Comparison of ENCODE assay signal across 23 mouse cellular contexts in the genomic region with DNA sequence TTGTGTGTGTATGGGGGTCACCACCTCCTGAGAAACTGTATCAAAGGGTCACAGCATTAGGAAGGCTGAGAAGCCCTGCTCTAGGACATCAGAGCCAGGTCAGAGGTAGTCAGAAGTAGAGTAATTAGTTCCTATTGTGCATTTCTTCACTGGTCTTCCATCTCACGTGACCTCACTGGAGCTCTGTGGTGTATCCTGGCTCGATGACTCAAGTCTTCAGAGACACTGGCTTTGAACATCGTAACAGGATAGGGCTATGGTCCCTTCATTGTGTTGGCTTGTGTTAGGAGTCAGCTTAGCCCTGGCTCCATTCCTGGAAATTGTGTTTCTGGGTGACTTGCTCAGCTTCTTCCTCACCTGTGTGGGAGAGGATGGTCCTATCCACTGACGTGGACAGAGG.
A peak's percentile ranks its signal among the peaks of the same experiment; 100 is the strongest.
DNase-seq lines count a peak whose midpoint lies in the region; ATAC-seq and TF ChIP-seq lines count a peak whose summit lies in the region.
"Had no signal": no experiment of that assay in that cellular context is flagged by ENCODE, and none has a peak within 500 bp of the region (broad histone marks: within the 10 kb centered on the region; RNA-seq: fewer than 3 reads in every experiment).

No protein-coding gene starts in this region.

- no peaks in the 10 kb centered on the region for H3K4me1 ChIP-seq in forebrain, embryonic 10.5 days

- 90% methylated on average over 4 of the region's 4 CpGs for WGBS in forebrain, embryonic 10.5 days

- H3K79me2 ChIP-seq in C2C12 (ENCODE audit: control insufficient read depth, insufficient read depth) (no peaks in the 10 kb centered on the region), myocyte (ENCODE audit: control insufficient read depth, insufficient read depth) (no peaks in the 10 kb centered on the region)

- H3K27ac ChIP-seq in forebrain, embryonic 10.5 days, result no peak overlapping the region

- no peak for TF ChIP-seq POLR2A in myocyte (IDR thresholded peaks at IDR 0.05; ENCODE audit: insufficient read length, low read depth)

- no peaks in the 10 kb centered on the region for H3K36me3 ChIP-seq in C2C12 (ENCODE audit: control insufficient read depth, insufficient read depth)
- H3K36me3 ChIP-seq in myocyte (ENCODE audit: control insufficient read depth, insufficient read depth), result no peaks in the 10 kb centered on the region
- peaks cover 12% of the 10 kb centered on the region for H3K36me3 ChIP-seq in forebrain, embryonic 10.5 days (replicated peaks)

- DNase-seq in 3T3-L1 (ENCODE audit: low read depth, low spot score), result peak; percentile 65
- peak; percentile 65 for DNase-seq in 416B (ENCODE audit: low read depth)
- no peak for DNase-seq in kidney, postnatal 36 days
- no peak for DNase-seq in testis, postnatal 10 days (ENCODE audit: low spot score)
- DNase-seq in forebrain, embryonic 10.5 days (ENCODE audit: extremely low spot score, low spot score), result no peak
- DNase-seq: adrenal gland, adult 2 months; adrenal gland, adult 8-10 months; adrenal gland, postnatal 10 days; adrenal gland, postnatal 14 days; adrenal gland, postnatal 25 days; adrenal gland, postnatal 36 days; cerebellum, adult 11 months; cerebellum, adult 11-12 months; cerebellum, adult 18-20 months; cerebellum, adult 2 months; cerebellum, adult 8-10 months; cerebellum, adult 9-10 months had no signal

- H3K4me3 ChIP-seq in C2C12 (ENCODE audit: insufficient read depth, poor library complexity, severe bottlenecking) (no peak overlapping the region), myocyte (no peak overlapping the region)
- no peak overlapping the region for H3K4me3 ChIP-seq in forebrain, embryonic 10.5 days

- no peak for TF ChIP-seq CTCF in C2C12 (IDR thresholded peaks at IDR 0.05; ENCODE audit: control insufficient read depth, insufficient read depth, insufficient read length)

- H3ac ChIP-seq in C2C12 (ENCODE audit: control insufficient read depth, insufficient read length, low read depth) (no peak overlapping the region), myocyte (ENCODE audit: control insufficient read depth, insufficient read length) (no peak overlapping the region)

- H3K4me2 ChIP-seq in myocyte (ENCODE audit: low read depth), result no peak overlapping the region

- no peaks in the 10 kb centered on the region for H3K79me3 ChIP-seq in C2C12 (ENCODE audit: low read depth)

- no peak for ATAC-seq in CD4-positive, CD25-positive, alpha-beta regulatory T cell, adult 4 months
- ATAC-seq: Patski had no signal

- no peaks in the 10 kb centered on the region for H3K27me3 ChIP-seq in C2C12 (ENCODE audit: control insufficient read depth, insufficient read depth, insufficient read length)
- H3K27me3 ChIP-seq in myocyte (ENCODE audit: control insufficient read depth, insufficient read depth, insufficient read length), result no peaks in the 10 kb centered on the region
- H3K27me3 ChIP-seq in forebrain, embryonic 10.5 days (ENCODE audit: poor library complexity, severe bottlenecking), result no peaks in the 10 kb centered on the region
- H3K27me3 ChIP-seq: CH12.LX, Patski had no signal

- H3K9me3 ChIP-seq in forebrain, embryonic 10.5 days, result no peaks in the 10 kb centered on the region
- H3K9me3 ChIP-seq: G1E had no signal

TF ChIP-seq in C2C12, 6 proteins besides CTCF, POLR2A, EP300 and RAD21:
- no peak for TF ChIP-seq MYOG (IDR thresholded peaks at IDR 0.05; ENCODE audit: control insufficient read depth, extremely low read depth, insufficient read length)
- peak; percentile 79 for TF ChIP-seq USF1 (IDR thresholded peaks at IDR 0.05; ENCODE audit: low read depth)

TF ChIP-seq in myocyte, 11 proteins besides CTCF, POLR2A, EP300 and RAD21:
- TF ChIP-seq MYOD1 (IDR thresholded peaks at IDR 0.05; ENCODE audit: control insufficient read depth in 1 of 3, insufficient read length in 2 of 3, low read depth in 2 of 3) (no peak), USF1 (IDR thresholded peaks at IDR 0.05; ENCODE audit: low read depth) (peak; percentile 37), POLR2AphosphoS2 (IDR thresholded peaks at IDR 0.05; ENCODE audit: insufficient read length, low read depth) (no peak), MAX (IDR thresholded peaks at IDR 0.05; ENCODE audit: low read depth) (no peak), E2F4 (IDR thresholded peaks at IDR 0.05; ENCODE audit: insufficient read depth) (no peak), MYOG (IDR thresholded peaks at IDR 0.05; ENCODE audit: control insufficient read depth in 1 of 3, insufficient read depth in 1 of 3, insufficient read length in 2 of 3, low read depth in 2 of 3) (no peak), SRF (IDR thresholded peaks at IDR 0.05; ENCODE audit: control insufficient read depth, insufficient read length, low read depth) (no peak)

Comparison
In these comparisons a context has a peak if more than half of its experiments do, and no peak if none do; other contexts are left out.
1. DNase-seq: peak in 3T3-L1 (single experiment) and 416B (single experiment); none in kidney, postnatal 36 days (0 of 2), testis, postnatal 10 days (single experiment) and forebrain, embryonic 10.5 days (single experiment).